In the genomic region with DNA sequence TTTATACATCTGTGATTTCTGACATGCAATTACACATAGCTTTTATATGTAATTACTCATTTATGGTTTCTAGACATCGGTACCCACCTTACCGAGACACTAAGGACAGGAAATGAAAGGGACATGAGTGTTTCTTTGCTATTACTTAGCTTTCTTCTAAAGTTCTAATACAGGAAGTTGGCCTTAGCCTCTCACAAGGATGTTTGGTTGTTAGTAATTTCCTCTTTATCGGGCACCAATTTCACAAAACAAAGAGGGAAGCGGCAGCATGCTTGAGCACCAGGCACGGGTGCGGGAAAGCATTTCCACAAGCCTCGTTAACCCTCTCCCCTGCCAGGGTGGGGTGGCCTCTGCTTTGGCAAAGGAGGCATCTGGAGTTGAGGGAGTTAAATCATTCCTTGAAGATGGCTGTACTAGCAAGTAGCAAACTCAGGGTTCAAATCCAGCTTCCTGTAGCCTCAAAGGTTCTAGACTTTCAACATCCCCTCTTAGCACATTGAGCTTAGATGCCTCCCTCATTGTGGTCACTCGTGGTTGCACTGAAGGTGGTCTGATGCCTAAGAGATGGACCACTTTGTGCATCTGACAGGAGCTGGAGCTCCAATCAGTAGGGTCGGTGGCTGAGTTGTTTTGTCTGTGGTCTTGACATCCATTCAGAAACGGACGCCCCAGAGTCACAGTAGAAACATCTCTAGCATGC, we compare ENCODE assay signal across 17 mouse cellular contexts. TPM values are rescaled to one million over a fixed set of nuclear protein-coding genes. Genes with fewer than 3 reads are reported as not detected.
DNase-seq lines count a peak whose midpoint lies in the region; ATAC-seq and TF ChIP-seq lines count a peak whose summit lies in the region.
"Had no signal": no experiment of that assay in that cellular context is flagged by ENCODE, and none has a peak within 500 bp of the region (broad histone marks: within the 10 kb centered on the region; RNA-seq: fewer than 3 reads in every experiment).

No protein-coding gene starts in this region.

- H3K27me3 ChIP-seq in liver, embryonic 15.5 days: no peaks in the 10 kb centered on the region
- H3K27me3 ChIP-seq in liver, embryonic 12.5 days (replicated peaks): no peaks in the 10 kb centered on the region
- H3K27me3 ChIP-seq: forebrain, embryonic 13.5 days; Patski had no signal

- DNase-seq in 416B (ENCODE audit: low read depth): peak; percentile 75
- DNase-seq in lung, postnatal 4 days: peak; percentile 40 to 43
- no peak for DNase-seq in T-cell, adult 2 months (ENCODE audit: low spot score)
- no peak for DNase-seq in right cerebral cortex, adult 18-20 months
- DNase-seq in layer of hippocampus, adult 11-12 months (ENCODE audit: low spot score): no peak
- DNase-seq: cerebellum, postnatal 14 days; gastrocnemius, postnatal 36 days; kidney, adult 9 months; kidney, postnatal 36 days; spleen, adult 18-20 months had no signal

- no peak for TF ChIP-seq CTCF in bone marrow macrophage, adult 2 months (IDR thresholded peaks at IDR 0.05; ENCODE audit: low read depth, low read length)

- peaks cover 24% of the 10 kb centered on the region; the same call in 1 of the 2 replicates for H3K4me1 ChIP-seq in liver, embryonic 15.5 days (replicated peaks)
- peaks cover 17% of the 10 kb centered on the region; the same call in 1 of the 2 replicates for H3K4me1 ChIP-seq in liver, embryonic 12.5 days
- H3K4me1 ChIP-seq in bone marrow macrophage, adult 2 months (ENCODE audit: control insufficient read depth, insufficient read depth, low read length): peaks cover 50% of the 10 kb centered on the region
- H3K4me1 ChIP-seq: forebrain, embryonic 13.5 days had no signal

- 45% methylated on average over 11 of the region's 11 CpGs for WGBS in liver, embryonic 15.5 days (ENCODE audit: insufficient replicate concordance)
- WGBS in liver, embryonic 12.5 days (ENCODE audit: insufficient replicate concordance): 53% methylated on average over 11 of the region's 11 CpGs

- peak overlapping the region; percentile 59 for H3K27ac ChIP-seq in liver, embryonic 15.5 days (replicated peaks)
- H3K27ac ChIP-seq in liver, embryonic 12.5 days: no peak overlapping the region
- H3K27ac ChIP-seq in bone marrow macrophage, adult 2 months (ENCODE audit: insufficient read depth, low read depth, low read length): peak overlapping the region; percentile 89
- H3K27ac ChIP-seq: embryonic facial prominence, embryonic 10.5 days; forebrain, embryonic 13.5 days had no signal

- no peak for TF ChIP-seq POLR2A in bone marrow macrophage, adult 2 months (IDR thresholded peaks at IDR 0.05; ENCODE audit: borderline replicate concordance, low read depth, low read length)

- no peak overlapping the region for H3K4me3 ChIP-seq in liver, embryonic 15.5 days (replicated peaks)
- H3K4me3 ChIP-seq in liver, embryonic 12.5 days: no peak overlapping the region
- H3K4me3 ChIP-seq in bone marrow macrophage, adult 2 months (ENCODE audit: insufficient read depth, low read length): no peak overlapping the region
- H3K4me3 ChIP-seq: embryonic facial prominence, embryonic 10.5 days; forebrain, embryonic 13.5 days; heart, embryonic 12.5 days had no signal

- no peak overlapping the region for H3K4me2 ChIP-seq in liver, embryonic 15.5 days
- no peak overlapping the region for H3K4me2 ChIP-seq in liver, embryonic 12.5 days
- H3K4me2 ChIP-seq: forebrain, embryonic 13.5 days; heart, embryonic 12.5 days had no signal

- H3K9ac ChIP-seq in liver, embryonic 15.5 days: no peak overlapping the region
- H3K9ac ChIP-seq in liver, embryonic 12.5 days: no peak overlapping the region
- H3K9ac ChIP-seq: forebrain, embryonic 13.5 days; heart, embryonic 12.5 days had no signal

- no peaks in the 10 kb centered on the region for H3K9me3 ChIP-seq in liver, embryonic 15.5 days (replicated peaks)
- no peaks in the 10 kb centered on the region for H3K9me3 ChIP-seq in liver, embryonic 12.5 days (replicated peaks)
- H3K9me3 ChIP-seq: embryonic facial prominence, embryonic 10.5 days; forebrain, embryonic 13.5 days; heart, embryonic 12.5 days had no signal

- no peak for ATAC-seq in liver, embryonic 15.5 days (ENCODE audit: insufficient read depth)
- ATAC-seq in liver, embryonic 12.5 days: no peak
- ATAC-seq: forebrain, embryonic 13.5 days; Patski had no signal

- H3K36me3 ChIP-seq in liver, embryonic 15.5 days (replicated peaks): no peaks in the 10 kb centered on the region
- no peaks in the 10 kb centered on the region for H3K36me3 ChIP-seq in liver, embryonic 12.5 days
- H3K36me3 ChIP-seq: embryonic facial prominence, embryonic 10.5 days; heart, embryonic 12.5 days had no signal

RNA-seq across cellular contexts. Expression of a gene that starts 24.5 kb away (rescaled TPM):
- polyA plus RNA-seq in liver, embryonic 15.5 days (2015; fragmentation: Nextera tagmentation; extraction: Ambion mirVana): 14.5 and 15.1 TPM in 2 replicates
- 18.9 and 20.6 TPM in 2 replicates for polyA plus RNA-seq in liver, embryonic 12.5 days (2016; fragmentation: Nextera tagmentation; extraction: Ambion mirVana)
- polyA plus RNA-seq in bone marrow macrophage, adult 2 months (2012; ENCODE audit: insufficient read depth, insufficient read length, missing spikeins): 124 and 140 TPM in 2 replicates

Comparison
In these comparisons a context has a peak if more than half of its experiments do, and no peak if none do; other contexts are left out.
1. DNase-seq: peak in 416B (single experiment) and lung, postnatal 4 days (2 of 2); none in T-cell, adult 2 months (single experiment), right cerebral cortex, adult 18-20 months (single experiment) and layer of hippocampus, adult 11-12 months (single experiment).